Mouse (Mus musculus) myocyte (in vitro differentiated cells): ENCODE data around the gene Gga3. TPM values are rescaled to one million over a fixed set of nuclear protein-coding genes. Genes with fewer than 3 reads are reported as not detected.

Source experiments
- H3K27me3 ChIP-seq: one replicate; pipeline ENCODE4 v1.6.1; 2011; ENCODE audit not compliant: control insufficient read depth, insufficient read depth, insufficient read length
- H3K36me3 ChIP-seq: one replicate; pipeline ENCODE4 v1.6.1; 2011; ENCODE audit not compliant: control insufficient read depth, insufficient read depth
- H3K4me2 ChIP-seq: one replicate; pipeline ENCODE4 v1.6.1; 2011; ENCODE audit warnings: low read depth, control low read depth
- H3K4me3 ChIP-seq: one replicate; pipeline ENCODE4 v1.5.1; 2011; ENCODE audit warnings: mild to moderate bottlenecking, control low read depth, moderate library complexity
- H3K79me2 ChIP-seq: one replicate; pipeline ENCODE4 v1.6.1; 2011; ENCODE audit not compliant: control insufficient read depth, insufficient read depth
- H3ac ChIP-seq: one replicate; pipeline ENCODE4 v1.6.1; 2011; ENCODE audit not compliant: control insufficient read depth, insufficient read length
- CEBPB ChIP-seq: IDR thresholded peaks from 2 replicates; pipeline ENCODE4 v1.6.1; 2011; ENCODE audit warnings: mild to moderate bottlenecking, moderate library complexity; ENCODE audit not compliant: poor library complexity, insufficient read depth, severe bottlenecking
- E2F4 ChIP-seq: IDR thresholded peaks from one replicate; pipeline ENCODE4 v1.6.1; 2011; ENCODE audit warnings: mild to moderate bottlenecking, control low read depth, moderate library complexity; ENCODE audit not compliant: insufficient read depth
- MAX ChIP-seq: IDR thresholded peaks from one replicate; pipeline ENCODE4 v1.6.1; 2011; ENCODE audit warnings: low read depth, mild to moderate bottlenecking, control low read depth
- MYOD1 ChIP-seq, 3 experiments: IDR thresholded peaks; one replicate each; pipeline ENCODE4 v1.6.1; 2011; ENCODE audit warnings: control low read depth in 2 of 3, low read depth in 2 of 3, mild to moderate bottlenecking in 2 of 3, moderate library complexity in 1 of 3; ENCODE audit not compliant: insufficient read length in 2 of 3, control insufficient read depth in 1 of 3
- MYOG ChIP-seq, 3 experiments: IDR thresholded peaks; one replicate each; pipeline ENCODE4 v1.6.1; 2011; ENCODE audit warnings: control low read depth in 2 of 3, low read depth in 2 of 3, mild to moderate bottlenecking in 2 of 3; ENCODE audit not compliant: insufficient read length in 2 of 3, control insufficient read depth in 1 of 3, insufficient read depth in 1 of 3
- POLR2A ChIP-seq: IDR thresholded peaks from one replicate; pipeline ENCODE4 v1.6.1; 2011; ENCODE audit warnings: low read depth, mild to moderate bottlenecking, control low read depth, moderate library complexity; ENCODE audit not compliant: insufficient read length
- POLR2AphosphoS2 ChIP-seq: IDR thresholded peaks from one replicate; pipeline ENCODE4 v1.6.1; 2011; ENCODE audit warnings: low read depth, control low read depth; ENCODE audit not compliant: insufficient read length
- REST ChIP-seq: IDR thresholded peaks from one replicate; pipeline ENCODE4 v1.6.1; 2011; ENCODE audit warnings: mild to moderate bottlenecking, control low read depth, moderate library complexity; ENCODE audit not compliant: insufficient read depth, insufficient read length
- SRF ChIP-seq: IDR thresholded peaks from one replicate; pipeline ENCODE4 v1.6.1; 2011; ENCODE audit warnings: low read depth; ENCODE audit not compliant: control insufficient read depth, insufficient read length
- TCF12 ChIP-seq: IDR thresholded peaks from one replicate; pipeline ENCODE4 v1.6.1; 2011; ENCODE audit warnings: mild to moderate bottlenecking, control low read depth; ENCODE audit not compliant: poor library complexity, insufficient read depth, severe bottlenecking
- TCF3 ChIP-seq: IDR thresholded peaks from one replicate; pipeline ENCODE4 v1.6.1; 2011; ENCODE audit warnings: low read depth, control low read depth; ENCODE audit not compliant: insufficient read length
- USF1 ChIP-seq: IDR thresholded peaks from one replicate; pipeline ENCODE4 v1.6.1; 2011; ENCODE audit warnings: low read depth, mild to moderate bottlenecking, control low read depth, moderate library complexity
- polyA plus RNA-seq: library from polyadenylated mRNA; unstranded; fragments of >200 nt; fragmentation: generic; extraction: Trizol; gene quantifications from one replicate; pipeline ENCODE4 v1.2.1, GENCODE M21; 2012; ENCODE audit warnings: missing spikeins

Gga3 gene
- polyA plus RNA-seq, 1 experiment = 16.4 TPM

DNA sequence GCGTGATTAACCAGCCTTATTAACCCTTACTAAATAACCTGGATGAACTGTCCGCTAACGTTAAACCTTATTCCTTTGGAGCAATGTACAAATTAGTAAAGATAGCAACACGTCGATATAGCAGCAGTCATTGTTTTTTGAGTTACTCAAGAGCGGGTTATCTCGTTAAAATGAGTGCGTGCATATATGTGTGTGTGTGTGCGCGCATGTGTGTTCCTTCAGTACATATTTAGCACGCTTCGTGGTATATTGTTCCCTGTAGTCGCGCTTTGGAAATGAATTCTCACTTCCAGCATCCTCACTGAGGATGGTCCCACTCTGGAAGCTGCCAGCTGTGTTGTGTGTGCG, 749 bp downstream of the Gga3 start:
- Histone ChIP-seq H3K4me3 (peak overlapping the region; percentile 96), H3K36me3 (peaks cover 18% of the 10 kb centered on the region), H3K79me2 (peaks cover 62% of the 10 kb centered on the region), H3ac (peak overlapping the region; percentile 82), H3K27me3 (no peaks in the 10 kb centered on the region), H3K4me2 (peak overlapping the region; percentile 89)
- TF ChIP-seq POLR2AphosphoS2 = no peak
- TF ChIP-seq REST = no peak
- TF ChIP-seq E2F4 = no peak

DNA sequence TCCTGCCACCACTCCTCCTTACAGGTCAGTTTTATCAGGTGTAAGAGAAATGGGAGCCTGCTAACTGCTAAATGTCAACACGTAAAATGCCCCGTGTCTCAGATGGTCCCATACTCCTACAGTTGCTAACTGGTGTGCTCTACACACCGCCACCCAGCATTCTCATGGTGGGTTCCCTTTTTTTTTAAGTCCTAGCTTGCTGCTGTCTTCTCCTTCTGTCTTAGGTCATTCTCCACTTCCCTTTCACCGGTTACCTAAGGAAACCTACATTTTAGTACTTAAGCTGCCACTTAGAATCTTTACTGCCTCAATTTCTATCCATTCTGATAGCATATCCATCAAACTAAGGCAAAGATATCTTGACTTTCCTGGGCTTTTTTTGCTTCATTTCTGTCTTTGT, 2.7 kb downstream of the Gga3 start:
- H3K4me2 ChIP-seq = no peak overlapping the region

DNA sequence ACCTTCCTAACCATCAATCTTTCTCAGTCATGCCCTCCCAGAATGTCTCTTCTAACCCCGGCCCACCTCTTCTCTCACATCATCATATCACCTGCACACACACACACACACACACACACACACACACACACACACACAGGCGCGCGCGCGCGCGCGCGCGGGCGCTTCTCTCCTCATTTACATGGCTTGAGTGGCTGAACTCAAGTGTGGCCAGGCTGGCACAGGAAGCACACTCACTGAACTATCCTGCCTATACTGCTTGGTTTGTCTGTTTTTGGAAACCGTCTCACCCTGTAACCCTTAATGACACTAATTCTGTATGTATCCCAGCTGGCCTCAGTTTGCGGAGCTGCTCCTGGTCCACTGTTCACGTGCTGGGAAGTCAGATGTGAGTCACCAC, 3.1 kb downstream of the Gga3 start:
- TF ChIP-seq MAX (no peak), POLR2AphosphoS2 (no peak), POLR2A (no peak), TCF12 (no peak)
- Histone ChIP-seq H3K4me3 (no peak overlapping the region), H3K4me2 (no peak overlapping the region), H3K36me3 (peaks cover 8% of the 10 kb centered on the region), H3ac (no peak overlapping the region), H3K79me2 (peaks cover 81% of the 10 kb centered on the region), H3K27me3 (no peaks in the 10 kb centered on the region)

More for the DNA sequence above, 2.7 kb downstream of the Gga3 start:
- no peaks in the 10 kb centered on the region for H3K27me3 ChIP-seq
- H3K4me3 ChIP-seq = no peak overlapping the region
- peaks cover 77% of the 10 kb centered on the region for H3K79me2 ChIP-seq
- peaks cover 8% of the 10 kb centered on the region for H3K36me3 ChIP-seq
- TF ChIP-seq SRF = no peak
- TF ChIP-seq POLR2A = no peak
- no peak for TF ChIP-seq USF1
- TF ChIP-seq POLR2AphosphoS2 = no peak
- TF ChIP-seq MAX = no peak
- TF ChIP-seq TCF12 = no peak
- no peak for TF ChIP-seq E2F4
- TF ChIP-seq MYOD1 (IDR thresholded peaks at IDR 0.05; ENCODE audit: control insufficient read depth in 1 of 3, insufficient read length in 2 of 3, low read depth in 2 of 3) = no peak
- no peak for TF ChIP-seq REST
- TF ChIP-seq MYOG (IDR thresholded peaks at IDR 0.05; ENCODE audit: control insufficient read depth in 1 of 3, insufficient read depth in 1 of 3, insufficient read length in 2 of 3, low read depth in 2 of 3) = no peak
- TF ChIP-seq TCF3 = no peak
- no peak for TF ChIP-seq CEBPB
- no peak overlapping the region for H3ac ChIP-seq

- Histone ChIP-seq H3K36me3 (peaks cover 8% of the 10 kb centered on the region), H3K79me2 (peaks cover 72% of the 10 kb centered on the region), H3K4me2 (no peak overlapping the region), H3K4me3 (no peak overlapping the region), H3K27me3 (no peaks in the 10 kb centered on the region), H3ac (no peak overlapping the region)
- TF ChIP-seq CEBPB (no peak), MYOD1 (IDR thresholded peaks at IDR 0.05; ENCODE audit: control insufficient read depth in 1 of 3, insufficient read length in 2 of 3, low read depth in 2 of 3) (no peak), POLR2A (peak; percentile 13), POLR2AphosphoS2 (peak; percentile 41)
Measured at GRCm38 (mm10) chr11:115599722-115600121, 4.1 kb downstream of the Gga3 start.

- Histone ChIP-seq H3K4me2 (no peak overlapping the region), H3K36me3 (peaks cover 12% of the 10 kb centered on the region), H3K79me2 (peaks cover 63% of the 10 kb centered on the region), H3K27me3 (no peaks in the 10 kb centered on the region), H3K4me3 (no peak overlapping the region), H3ac (no peak overlapping the region)
- no peak for TF ChIP-seq MYOD1 (IDR thresholded peaks at IDR 0.05; ENCODE audit: control insufficient read depth in 1 of 3, insufficient read length in 2 of 3, low read depth in 2 of 3)
Measured at GRCm38 (mm10) chr11:115598309-115598708, 5.5 kb downstream of the Gga3 start.

DNA sequence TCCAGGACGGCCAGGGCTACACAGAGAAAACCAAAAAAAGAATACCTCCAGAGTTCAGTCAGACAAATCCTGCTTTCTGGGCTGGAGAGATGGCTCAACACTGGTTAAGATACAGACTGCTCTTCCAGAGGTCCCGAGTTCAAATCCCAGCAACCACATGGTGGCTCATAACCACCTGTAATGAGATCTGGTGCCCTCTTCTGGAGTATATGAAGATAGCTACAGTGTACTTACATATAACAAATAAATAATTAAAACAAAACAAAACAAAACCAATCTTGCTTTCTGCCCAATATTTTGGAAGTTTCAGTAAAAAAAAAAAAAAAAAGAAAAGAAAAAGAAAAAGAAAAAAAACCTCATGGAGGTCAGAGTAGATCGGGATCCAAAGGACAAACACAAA, 8.6 kb downstream of the Gga3 start:
- H3K36me3 ChIP-seq = peaks cover 19% of the 10 kb centered on the region
- no peaks in the 10 kb centered on the region for H3K27me3 ChIP-seq
- no peak overlapping the region for H3K4me2 ChIP-seq
- TF ChIP-seq TCF12 = no peak
- no peak for TF ChIP-seq USF1
- no peak for TF ChIP-seq REST
- TF ChIP-seq POLR2AphosphoS2 = no peak
- no peak for TF ChIP-seq MAX
- TF ChIP-seq TCF3 = no peak
- peaks cover 33% of the 10 kb centered on the region for H3K79me2 ChIP-seq
- no peak overlapping the region for H3ac ChIP-seq
- H3K4me3 ChIP-seq = no peak overlapping the region
